Mouse (Mus musculus): ENCODE results near the gene Emc3. TPM values are rescaled to one million over a fixed set of nuclear protein-coding genes. Genes with fewer than 3 reads are reported as not detected.

Gene Emc3
- 79.0 and 81.8 TPM in 2 replicates for polyA plus RNA-seq (2016; fragmentation: Nextera tagmentation; extraction: Ambion mirVana)

DNA sequence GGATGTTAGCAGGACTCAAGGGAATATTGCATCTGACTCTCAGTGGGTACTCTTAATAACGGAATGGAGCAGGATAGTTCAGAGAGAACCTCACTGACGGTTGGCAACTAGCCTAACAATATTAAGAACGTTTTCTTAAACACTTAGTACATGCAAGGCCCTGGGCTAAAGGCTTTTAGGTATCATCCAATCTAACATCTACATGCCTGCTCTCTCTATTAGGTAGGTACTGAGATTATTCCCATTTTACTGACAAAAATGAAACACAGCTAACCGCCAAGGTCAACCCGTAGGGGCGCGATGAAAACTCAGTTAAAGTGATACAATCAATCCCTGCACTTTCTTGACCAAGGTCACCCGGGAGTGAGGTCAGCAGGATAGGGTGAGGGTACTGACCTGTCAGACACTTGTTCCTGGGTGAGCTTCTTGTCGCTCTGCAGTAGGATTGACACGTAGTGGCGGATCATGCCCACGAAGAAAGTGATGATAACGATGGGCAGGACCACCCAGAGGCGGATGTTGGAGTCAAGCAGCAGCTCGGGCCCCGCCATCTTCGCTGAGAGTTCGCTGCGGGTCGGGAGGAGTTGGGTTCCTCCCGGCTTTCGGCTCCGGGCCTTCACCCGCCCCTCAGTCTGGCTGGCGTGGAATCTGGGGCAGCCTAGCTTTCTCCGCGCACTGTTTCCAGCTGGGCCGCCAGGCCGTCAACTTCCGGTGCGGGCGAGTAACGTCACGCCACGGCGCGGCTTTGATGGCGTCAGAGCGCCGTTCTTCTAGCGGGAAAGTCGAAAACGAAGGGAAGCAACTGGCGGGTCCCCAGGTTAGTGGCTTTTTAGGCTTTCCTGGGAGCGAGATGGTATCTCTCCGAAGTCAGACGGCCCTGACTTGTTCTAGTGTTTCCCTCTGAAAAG, at the start of gene Emc3, which contains the start of gene Fancd2:
Gene Emc3 (minus strand): TSS at position 721 of the 908 bp plus-strand sequence.
Gene Fancd2 (plus strand): TSS at position 751 of the 908 bp plus-strand sequence.
- peak within 1 kb of the TSS; percentile 91 for H3K27ac ChIP-seq
- H3K4me3 ChIP-seq = peak within 1 kb of the TSS; percentile 92
- 1% methylated on average over 47 of the region's 47 CpGs for whole genome bisulfite sequencing
- H3K4me1 ChIP-seq (replicated peaks) = peaks cover 18% of the 10 kb centered on the region
- no peaks in the 10 kb centered on the region for H3K27me3 ChIP-seq (ENCODE audit: insufficient read depth, poor library complexity, severe bottlenecking)
- peak; percentile 95 for DNase-seq (ENCODE audit: low spot score)
- peaks cover 28% of the 10 kb centered on the region for H3K36me3 ChIP-seq
- H3K9me3 ChIP-seq = no peaks in the 10 kb centered on the region

DNA sequence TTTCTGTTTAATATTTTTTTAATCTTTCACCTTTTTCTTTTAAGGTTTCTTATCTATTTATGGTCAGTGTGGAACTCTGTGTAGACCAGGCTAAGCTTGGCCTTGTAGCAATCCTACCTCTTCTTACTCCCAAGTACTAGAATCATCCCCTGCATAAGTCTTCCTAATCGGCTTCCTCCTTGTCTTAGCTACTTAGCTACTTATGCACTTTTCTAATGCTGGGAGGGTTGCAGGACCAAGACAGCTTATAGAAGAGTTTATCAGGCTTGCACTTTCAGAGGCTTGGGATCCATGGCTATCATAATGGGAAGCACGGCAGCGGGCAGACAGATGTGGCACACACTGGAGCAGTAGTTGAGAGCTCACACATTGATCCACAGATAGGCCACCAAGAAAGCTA, 47.9 kb upstream of the Emc3 start:
- Histone ChIP-seq H3K27ac (no peak overlapping the region), H3K4me3 (no peak overlapping the region), H3K4me1 (replicated peaks) (no peaks in the 10 kb centered on the region), H3K9me3 (no peaks in the 10 kb centered on the region), H3K27me3 (ENCODE audit: insufficient read depth, poor library complexity, severe bottlenecking) (no peaks in the 10 kb centered on the region), H3K36me3 (peaks cover 65% of the 10 kb centered on the region)
- DNase-seq (ENCODE audit: low spot score) = no peak
- 95% methylated on average over 3 of the region's 3 CpGs for WGBS

DNA sequence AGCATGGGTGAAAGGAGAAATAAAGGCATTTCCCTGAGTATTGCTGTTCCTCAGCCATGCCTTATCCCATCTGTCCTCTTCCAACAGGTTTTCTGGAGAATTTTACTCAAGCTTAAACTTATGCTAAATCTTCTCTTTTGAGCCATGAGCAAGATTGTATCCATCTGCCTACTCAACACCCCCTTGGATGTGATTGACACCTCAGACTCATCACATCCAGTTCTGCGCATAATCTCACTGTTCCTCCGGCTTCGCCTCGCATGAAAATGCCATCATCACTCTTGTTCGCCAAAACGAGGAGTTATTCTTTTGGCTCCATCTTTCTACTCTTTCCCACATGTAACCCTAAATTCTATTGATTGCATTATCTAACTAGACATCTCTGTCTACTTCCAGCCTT, 44.6 kb upstream of the Emc3 start:
- Histone ChIP-seq H3K27ac (no peak overlapping the region), H3K4me1 (replicated peaks) (no peaks in the 10 kb centered on the region), H3K36me3 (peaks cover 73% of the 10 kb centered on the region), H3K9me3 (no peaks in the 10 kb centered on the region), H3K4me3 (no peak overlapping the region), H3K27me3 (ENCODE audit: insufficient read depth, poor library complexity, severe bottlenecking) (no peaks in the 10 kb centered on the region)
- no peak for DNase-seq (ENCODE audit: low spot score)
- WGBS = 96% methylated on average over 6 of the region's 6 CpGs

DNA sequence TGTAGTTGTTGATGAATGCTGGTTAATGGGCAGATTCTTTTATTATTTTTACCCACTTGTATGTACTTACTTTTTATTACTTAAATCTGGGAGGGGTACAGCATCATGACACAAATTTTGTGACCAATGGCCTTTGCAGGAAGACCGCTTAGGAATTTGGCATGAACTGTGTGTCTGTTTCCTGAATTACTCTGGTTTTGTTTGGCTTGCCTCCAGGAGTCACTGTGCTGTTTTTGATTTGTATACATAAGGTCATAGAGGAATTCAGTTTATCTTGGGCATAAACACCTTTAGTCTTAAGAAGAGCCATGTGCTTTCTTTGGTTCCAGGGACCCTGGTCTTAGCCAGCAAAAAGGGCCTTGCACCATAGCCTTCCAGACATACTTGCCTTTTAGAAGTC, 33.1 kb upstream of the Emc3 start:
- 95% methylated on average over 1 of the region's 1 CpGs for WGBS
- Histone ChIP-seq H3K27me3 (ENCODE audit: insufficient read depth, poor library complexity, severe bottlenecking) (no peaks in the 10 kb centered on the region), H3K4me1 (replicated peaks) (no peaks in the 10 kb centered on the region), H3K9me3 (no peaks in the 10 kb centered on the region), H3K27ac (no peak overlapping the region), H3K4me3 (no peak overlapping the region), H3K36me3 (peaks cover 87% of the 10 kb centered on the region)
- DNase-seq (ENCODE audit: low spot score) = no peak

DNA sequence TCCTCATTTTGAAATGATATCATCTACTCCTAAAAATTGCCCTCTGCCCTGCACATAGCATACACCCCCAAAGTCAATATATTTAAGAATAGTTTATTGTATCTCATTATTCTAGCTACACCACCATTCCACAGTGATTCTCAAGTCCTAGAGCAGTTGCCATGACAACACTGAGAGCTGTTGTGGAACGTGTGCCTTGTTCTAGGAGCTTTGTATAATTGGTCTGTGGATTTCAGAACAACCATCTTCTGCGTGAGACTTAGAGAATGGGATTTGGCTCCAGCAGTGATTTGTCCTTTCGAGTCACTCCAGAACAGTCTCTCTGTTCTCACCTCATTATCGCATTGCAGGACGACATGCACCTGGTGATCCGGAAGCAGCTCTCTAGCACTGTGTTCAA, 28.3 kb upstream of the Emc3 start:
- H3K27ac ChIP-seq = no peak overlapping the region
- no peak for DNase-seq (ENCODE audit: low spot score)
- H3K4me1 ChIP-seq (replicated peaks) = no peaks in the 10 kb centered on the region
- no peaks in the 10 kb centered on the region for H3K9me3 ChIP-seq
- H3K4me3 ChIP-seq = no peak overlapping the region
- H3K36me3 ChIP-seq = peaks cover 56% of the 10 kb centered on the region
- 83% methylated on average over 6 of the region's 6 CpGs for WGBS
- no peaks in the 10 kb centered on the region for H3K27me3 ChIP-seq (ENCODE audit: insufficient read depth, poor library complexity, severe bottlenecking)

DNA sequence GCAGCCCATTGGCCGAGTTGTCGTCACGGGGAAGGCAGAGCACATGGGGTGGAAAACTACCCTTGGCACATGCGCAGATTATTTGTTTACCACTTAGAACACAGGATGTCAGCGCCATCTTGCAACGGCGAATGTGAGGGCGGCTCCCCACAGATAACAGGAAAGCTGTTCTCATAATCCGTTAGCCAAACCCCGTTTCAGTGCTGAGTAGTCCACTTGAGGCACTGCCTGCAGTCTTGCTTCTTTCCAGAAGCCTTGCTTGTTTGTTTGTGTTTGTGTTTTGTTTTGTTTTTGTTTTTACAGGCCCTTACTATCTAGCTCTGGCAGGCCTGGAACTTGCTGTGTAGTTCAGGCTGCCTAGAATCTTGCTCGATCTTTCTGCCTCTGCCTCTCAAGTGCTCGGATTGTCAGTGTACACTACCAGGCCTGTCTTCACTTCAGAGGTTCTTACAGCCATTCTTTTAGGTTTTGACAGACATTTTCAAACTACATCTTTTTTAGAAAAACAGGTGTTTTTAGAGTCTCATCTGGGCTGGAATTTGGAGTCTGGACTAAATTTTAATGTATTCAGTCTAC, 12.5 kb upstream of the Emc3 start:
- 95% methylated on average over 12 of the region's 12 CpGs for WGBS
- peaks cover 48% of the 10 kb centered on the region for H3K36me3 ChIP-seq

DNA sequence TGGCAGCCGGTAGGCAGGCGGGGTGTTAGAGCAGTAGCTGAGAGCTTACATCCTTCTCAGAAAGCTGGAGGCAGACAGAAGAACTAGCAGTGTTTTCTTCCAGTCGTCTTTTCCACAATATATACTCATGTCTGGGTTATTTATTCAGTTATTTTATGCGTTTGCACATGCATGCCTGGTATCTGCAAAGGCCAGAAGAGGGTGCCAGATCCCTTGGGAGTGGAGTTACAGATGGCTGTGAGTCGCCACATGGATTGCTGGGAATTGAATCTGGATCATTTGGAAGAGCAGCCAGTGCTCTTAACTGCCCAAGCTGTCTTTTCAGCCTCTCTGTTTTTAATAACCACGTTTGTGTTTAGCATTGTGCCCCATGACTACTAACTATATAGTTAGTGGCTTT, 10.2 kb upstream of the Emc3 start:
- DNase-seq (ENCODE audit: low spot score) = no peak
- Histone ChIP-seq H3K27ac (no peak overlapping the region), H3K36me3 (peaks cover 51% of the 10 kb centered on the region), H3K27me3 (ENCODE audit: insufficient read depth, poor library complexity, severe bottlenecking) (no peaks in the 10 kb centered on the region), H3K4me3 (no peak overlapping the region), H3K9me3 (no peaks in the 10 kb centered on the region), H3K4me1 (replicated peaks) (no peaks in the 10 kb centered on the region)
- WGBS = 87% methylated on average over 6 of the region's 6 CpGs

More for the DNA sequence above, 12.5 kb upstream of the Emc3 start:
- DNase-seq (ENCODE audit: low spot score) = no peak
- no peak overlapping the region for H3K27ac ChIP-seq
- H3K27me3 ChIP-seq (ENCODE audit: insufficient read depth, poor library complexity, severe bottlenecking) = no peaks in the 10 kb centered on the region
- H3K9me3 ChIP-seq = no peaks in the 10 kb centered on the region
- H3K4me3 ChIP-seq = no peak overlapping the region
- no peaks in the 10 kb centered on the region for H3K4me1 ChIP-seq (replicated peaks)

DNA sequence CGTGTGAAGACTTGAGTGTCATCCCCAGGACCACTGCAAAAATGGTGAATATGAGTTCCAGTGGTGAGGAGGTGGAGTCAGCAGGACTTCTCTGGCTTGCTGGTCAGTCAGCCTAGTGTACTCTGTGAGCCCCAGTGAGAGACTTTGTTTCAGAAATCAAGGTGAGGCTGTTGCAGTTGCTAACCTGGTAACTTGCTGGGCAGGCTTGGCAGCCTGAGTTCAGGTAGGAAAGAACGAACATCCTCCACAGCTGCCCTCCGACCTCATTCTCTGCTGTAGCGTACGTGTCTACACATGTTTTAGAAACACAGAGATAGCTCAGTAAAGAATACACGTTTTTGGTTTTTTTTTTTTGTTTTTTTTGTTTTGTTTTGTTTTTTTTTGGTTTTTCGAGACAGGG, 3.4 kb upstream of the Emc3 start:
- Histone ChIP-seq H3K4me1 (replicated peaks) (peaks cover 17% of the 10 kb centered on the region), H3K27ac (no peak overlapping the region), H3K9me3 (no peaks in the 10 kb centered on the region), H3K4me3 (no peak overlapping the region), H3K36me3 (peaks cover 29% of the 10 kb centered on the region), H3K27me3 (ENCODE audit: insufficient read depth, poor library complexity, severe bottlenecking) (no peaks in the 10 kb centered on the region)
- no peak for DNase-seq (ENCODE audit: low spot score)
- WGBS = 86% methylated on average over 7 of the region's 7 CpGs

DNA sequence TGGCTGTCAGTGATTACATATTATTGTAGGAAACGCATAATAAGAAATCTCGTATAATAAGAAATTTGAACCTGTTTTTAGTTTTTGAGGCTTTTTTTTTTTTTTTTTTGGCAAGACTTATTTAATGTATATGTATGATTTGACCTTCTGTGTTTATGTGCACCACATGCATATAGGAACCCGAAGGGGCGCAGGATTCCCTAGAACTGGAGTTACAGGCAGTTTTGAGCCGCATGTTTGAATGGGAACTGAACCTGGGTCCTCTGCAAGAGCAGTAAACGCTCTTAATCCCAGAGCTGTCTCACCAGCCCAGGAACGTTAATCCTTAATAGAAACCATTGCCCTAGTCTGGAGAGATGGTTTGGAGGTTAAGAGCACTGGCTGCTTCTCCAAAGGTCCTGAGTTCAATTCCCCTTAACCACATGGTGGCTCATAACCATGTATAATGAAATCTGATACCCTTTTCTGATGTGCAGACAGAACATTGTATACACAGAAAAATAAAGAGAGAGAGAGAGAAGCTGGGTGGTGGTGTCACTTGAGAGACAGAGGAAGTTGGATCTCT, 470 bp upstream of the Emc3 start:
- DNase-seq (ENCODE audit: low spot score) = peak; percentile 12
- peak overlapping the region; percentile 91 for H3K27ac ChIP-seq

DNA sequence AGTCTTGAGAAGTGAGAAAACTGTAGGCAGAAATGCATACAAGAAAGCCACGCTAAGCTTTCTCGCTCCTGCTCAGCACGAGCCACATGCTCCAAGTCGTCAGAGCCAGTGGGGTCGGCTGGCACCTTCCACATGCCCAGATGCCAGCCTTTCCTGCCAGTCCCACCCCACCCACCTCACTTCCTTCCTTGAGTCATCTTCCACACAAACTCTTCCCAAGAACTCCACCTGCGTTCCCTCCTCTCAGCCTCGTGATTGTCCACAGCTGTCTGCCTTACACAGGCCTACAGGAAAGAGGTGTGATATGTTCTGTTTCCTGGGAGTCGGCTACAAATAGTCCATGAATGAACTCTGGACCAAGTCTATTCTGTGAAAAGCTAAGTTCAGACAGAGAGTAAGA, 8.0 kb downstream of the Emc3 start:
- H3K9me3 ChIP-seq = no peaks in the 10 kb centered on the region
- no peaks in the 10 kb centered on the region for H3K4me1 ChIP-seq (replicated peaks)

More for the DNA sequence above, 470 bp upstream of the Emc3 start:
- Histone ChIP-seq H3K36me3 (peaks cover 28% of the 10 kb centered on the region), H3K4me3 (peak overlapping the region; percentile 92), H3K9me3 (no peaks in the 10 kb centered on the region), H3K27me3 (ENCODE audit: insufficient read depth, poor library complexity, severe bottlenecking) (no peaks in the 10 kb centered on the region), H3K4me1 (replicated peaks) (peaks cover 18% of the 10 kb centered on the region)
- 10% methylated on average over 7 of the region's 7 CpGs for WGBS

DNA sequence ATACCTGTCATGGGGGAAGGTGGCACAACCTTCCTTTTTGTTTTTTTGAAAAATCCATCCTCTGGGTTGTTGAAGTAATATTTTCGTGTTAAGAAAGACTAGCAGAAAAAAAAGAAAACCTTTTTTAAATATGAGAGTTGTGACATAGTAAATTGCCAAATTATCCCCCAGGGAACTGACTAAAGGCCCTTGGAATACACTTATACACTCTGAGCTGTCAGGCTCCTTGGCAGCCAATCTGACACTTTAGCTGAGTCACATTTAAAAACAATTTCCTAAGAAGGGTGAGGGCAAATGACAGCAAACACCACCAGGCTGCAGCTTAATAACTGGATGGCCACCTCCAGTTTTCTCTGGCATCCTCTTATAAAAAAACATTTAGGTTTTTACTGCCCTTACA, 9.1 kb downstream of the Emc3 start:
- Histone ChIP-seq H3K36me3 (peaks cover 77% of the 10 kb centered on the region), H3K27ac (no peak overlapping the region), H3K9me3 (no peaks in the 10 kb centered on the region), H3K27me3 (ENCODE audit: insufficient read depth, poor library complexity, severe bottlenecking) (no peaks in the 10 kb centered on the region), H3K4me3 (no peak overlapping the region), H3K4me1 (replicated peaks) (no peaks in the 10 kb centered on the region)
- DNase-seq (ENCODE audit: low spot score) = no peak
- WGBS = 80% methylated on average over 1 of the region's 1 CpGs

More for the DNA sequence above, 8.0 kb downstream of the Emc3 start:
- no peaks in the 10 kb centered on the region for H3K27me3 ChIP-seq (ENCODE audit: insufficient read depth, poor library complexity, severe bottlenecking)
- H3K36me3 ChIP-seq = peaks cover 75% of the 10 kb centered on the region
- no peak overlapping the region for H3K27ac ChIP-seq
- WGBS = 90% methylated on average over 8 of the region's 8 CpGs
- no peak overlapping the region for H3K4me3 ChIP-seq
- no peak for DNase-seq (ENCODE audit: low spot score)

DNA sequence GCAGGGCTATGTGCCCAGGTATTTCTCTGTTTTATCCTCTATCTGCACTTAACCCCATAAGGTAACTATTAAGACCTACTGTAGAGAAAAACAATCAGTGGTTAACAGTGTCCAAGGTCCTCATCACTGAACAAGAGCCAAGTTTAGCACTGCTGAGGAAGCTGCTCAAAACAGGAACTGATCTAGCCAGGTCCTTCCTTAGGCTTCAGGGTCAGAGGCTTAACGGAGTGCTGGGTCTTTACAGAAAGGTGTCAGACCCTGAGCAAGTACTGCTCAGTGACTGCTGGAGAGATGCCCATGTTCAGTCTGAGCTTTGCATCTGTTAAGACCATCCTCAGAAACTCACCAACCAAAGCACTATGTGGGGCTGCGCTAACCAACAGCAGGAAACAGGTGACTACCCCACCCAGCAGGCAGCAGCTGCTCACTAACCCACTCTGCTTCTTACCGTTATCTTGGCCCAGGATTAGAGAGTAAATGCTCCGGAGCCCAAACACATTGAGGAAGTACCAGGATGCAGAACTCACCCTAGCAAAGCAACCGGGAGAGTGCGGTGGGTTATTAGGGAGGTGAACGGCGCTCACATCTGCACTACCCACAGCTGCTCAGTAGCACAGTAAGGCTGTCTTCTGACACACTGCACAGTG, 13.9 kb downstream of the Emc3 start:
- H3K9me3 ChIP-seq = peaks cover 5% of the 10 kb centered on the region; the same call in 1 of the 2 replicates
- H3K36me3 ChIP-seq = peaks cover 99% of the 10 kb centered on the region
- no peaks in the 10 kb centered on the region for H3K27me3 ChIP-seq (ENCODE audit: insufficient read depth, poor library complexity, severe bottlenecking)
- H3K4me3 ChIP-seq = no peak overlapping the region
- DNase-seq (ENCODE audit: low spot score) = no peak
- WGBS = 97% methylated on average over 8 of the region's 8 CpGs
- H3K27ac ChIP-seq = no peak overlapping the region
- H3K4me1 ChIP-seq (replicated peaks) = no peaks in the 10 kb centered on the region
